Mouse (Mus musculus) E14TG2a.4 (cell line): ENCODE data around the gene Wnt7b.

Source experiments
- H3K27me3 ChIP-seq: 2 replicates; pipeline ENCODE4 v1.6.1; 2014; ENCODE audit warnings: low read length, control low read depth; ENCODE audit not compliant: insufficient read depth
- H3K36me3 ChIP-seq: 2 replicates; pipeline ENCODE4 v1.6.1; 2014; ENCODE audit warnings: low read length, control low read depth; ENCODE audit not compliant: insufficient read depth
- H3K4me1 ChIP-seq: replicated peaks from 2 replicates; pipeline ENCODE4 v1.6.1; 2014; ENCODE audit warnings: low read depth, low read length, control low read depth
- H3K4me3 ChIP-seq: replicated peaks from 2 replicates; pipeline ENCODE4 v1.5.1; 2014; ENCODE audit warnings: mild to moderate bottlenecking, low read length
- H3K9me3 ChIP-seq: 2 replicates; pipeline ENCODE4 v1.6.1; 2014; ENCODE audit warnings: low read length, control low read depth
- CTCF ChIP-seq: conservative IDR thresholded peaks from 2 replicates; pipeline ENCODE4 v1.5.1; 2014; ENCODE audit warnings: low read length
- NANOG ChIP-seq: IDR thresholded peaks from 2 replicates; pipeline ENCODE4 v1.6.1; 2014; ENCODE audit warnings: borderline replicate concordance, low read length, mixed read lengths
- POU5F1 ChIP-seq: IDR thresholded peaks from 2 replicates; pipeline ENCODE4 v1.6.1; 2014; ENCODE audit warnings: low read length, borderline replicate concordance

Gene Wnt7b

GRCm38 (mm10) chr15:85568402-85568801 lies 13.9 kb downstream of the Wnt7b start:
- H3K36me3 ChIP-seq: no peaks in the 10 kb centered on the region
- H3K4me1 ChIP-seq: peaks cover 93% of the 10 kb centered on the region
- TF ChIP-seq POU5F1 (no peak), CTCF (no peak)
- peak overlapping the region; percentile 52 for H3K4me3 ChIP-seq
- no peaks in the 10 kb centered on the region for H3K9me3 ChIP-seq
- peaks cover 7% of the 10 kb centered on the region for H3K27me3 ChIP-seq

GRCm38 (mm10) chr15:85564966-85565365 lies 17.3 kb downstream of the Wnt7b start:
- TF ChIP-seq POU5F1: no peak
- TF ChIP-seq NANOG: no peak
- no peak for TF ChIP-seq CTCF
- Histone ChIP-seq H3K36me3 (no peaks in the 10 kb centered on the region), H3K27me3 (peaks cover 13% of the 10 kb centered on the region), H3K9me3 (no peaks in the 10 kb centered on the region), H3K4me1 (peaks cover 88% of the 10 kb centered on the region), H3K4me3 (no peak overlapping the region)

- H3K4me1 ChIP-seq: peaks cover 88% of the 10 kb centered on the region
- H3K36me3 ChIP-seq: no peaks in the 10 kb centered on the region
- TF ChIP-seq CTCF: no peak
- no peak for TF ChIP-seq NANOG
- TF ChIP-seq POU5F1: no peak
- no peaks in the 10 kb centered on the region for H3K9me3 ChIP-seq
- peaks cover 13% of the 10 kb centered on the region for H3K27me3 ChIP-seq
- H3K4me3 ChIP-seq: no peak overlapping the region
Measured at GRCm38 (mm10) chr15:85564034-85564769, 18.1 kb downstream of the Wnt7b start.

- Histone ChIP-seq H3K9me3 (no peaks in the 10 kb centered on the region), H3K27me3 (peaks cover 28% of the 10 kb centered on the region), H3K4me3 (no peak overlapping the region), H3K4me1 (peaks cover 73% of the 10 kb centered on the region), H3K36me3 (no peaks in the 10 kb centered on the region)
- TF ChIP-seq POU5F1 (no peak), CTCF (no peak), NANOG (no peak)
Measured at GRCm38 (mm10) chr15:85561953-85562352, 20.3 kb downstream of the Wnt7b start.

- TF ChIP-seq POU5F1: no peak
- H3K36me3 ChIP-seq: no peaks in the 10 kb centered on the region
- H3K9me3 ChIP-seq: no peaks in the 10 kb centered on the region
- peaks cover 33% of the 10 kb centered on the region for H3K27me3 ChIP-seq
- H3K4me3 ChIP-seq: 0 out of 2 replicates have a peak overlapping the region, but pooled peaks have one; percentile 3
- peaks cover 69% of the 10 kb centered on the region for H3K4me1 ChIP-seq
Measured at GRCm38 (mm10) chr15:85560830-85561229, 21.4 kb downstream of the Wnt7b start.

GRCm38 (mm10) chr15:85558840-85559540 lies 23.3 kb downstream of the Wnt7b start:
- Histone ChIP-seq H3K9me3 (no peaks in the 10 kb centered on the region), H3K4me3 (no peak overlapping the region), H3K4me1 (peaks cover 62% of the 10 kb centered on the region), H3K36me3 (no peaks in the 10 kb centered on the region), H3K27me3 (peaks cover 37% of the 10 kb centered on the region)
- TF ChIP-seq NANOG: no peak
- TF ChIP-seq CTCF: no peak
- TF ChIP-seq POU5F1: no peak

GRCm38 (mm10) chr15:85555799-85556198 lies 26.5 kb downstream of the Wnt7b start:
- H3K4me3 ChIP-seq: peak overlapping the region; percentile 35; the same call in 1 of the 2 replicates
- H3K27me3 ChIP-seq: peaks cover 33% of the 10 kb centered on the region
- no peaks in the 10 kb centered on the region for H3K36me3 ChIP-seq
- no peak for TF ChIP-seq POU5F1
- no peak for TF ChIP-seq NANOG
- no peak for TF ChIP-seq CTCF
- no peaks in the 10 kb centered on the region for H3K9me3 ChIP-seq
- peaks cover 48% of the 10 kb centered on the region for H3K4me1 ChIP-seq

GRCm38 (mm10) chr15:85553421-85553820 lies 28.9 kb downstream of the Wnt7b start:
- peaks cover 25% of the 10 kb centered on the region for H3K4me1 ChIP-seq
- TF ChIP-seq CTCF: no peak
- TF ChIP-seq POU5F1: no peak
- TF ChIP-seq NANOG: no peak
- H3K9me3 ChIP-seq: no peaks in the 10 kb centered on the region
- no peaks in the 10 kb centered on the region for H3K36me3 ChIP-seq
- no peak overlapping the region for H3K4me3 ChIP-seq
- peaks cover 33% of the 10 kb centered on the region for H3K27me3 ChIP-seq
